Mouse (Mus musculus) testis, adult 2 months (tissue): ENCODE results near the gene Fstl3.

Source experiments
- CTCF ChIP-seq: fragments of 200-500 bp; IDR thresholded peaks from 2 replicates; pipeline ENCODE4 v1.5.1; 2012; ENCODE audit warnings: low read depth, mild to moderate bottlenecking, inconsistent platforms, low read length, moderate library complexity; ENCODE audit not compliant: control insufficient read depth, insufficient read depth, insufficient replicate concordance
- POLR2A ChIP-seq: fragments of 200-500 bp; IDR thresholded peaks from 2 replicates; pipeline ENCODE4 v1.6.1; 2012; ENCODE audit warnings: low read depth, mild to moderate bottlenecking, inconsistent platforms, low read length, moderate library complexity; ENCODE audit not compliant: control insufficient read depth

- no peak for TF ChIP-seq CTCF
- TF ChIP-seq POLR2A: no peak
Measured at GRCm38 (mm10) chr10:79780664-79781015, 3.6 kb downstream of the Fstl3 start.
